Mouse (Mus musculus) kidney, embryonic 16.5 days (tissue): ENCODE results near the gene Olfr223. TPM values are rescaled to one million over a fixed set of nuclear protein-coding genes. Genes with fewer than 3 reads are reported as not detected.

Experiments used
- ATAC-seq: fragments of 200-750 bp; cut with Nextera tagmentation; 2 replicates; pipeline ENCODE4 v1.8.0; 2017; ENCODE audit warnings: moderate TSS enrichment; ENCODE audit not compliant: low FRiP score, low TSS enrichment
- H3K27ac ChIP-seq: fragments of 300-500 bp; sonication (generic); 2 replicates; pipeline ENCODE4 v1.5.1; 2014; ENCODE audit warnings: low read length
- H3K27me3 ChIP-seq: fragments of 300-500 bp; sonication (generic); 2 replicates; pipeline ENCODE4 v1.6.1; 2014; ENCODE audit warnings: low read length, control low read depth, mixed read lengths; ENCODE audit not compliant: insufficient read depth
- H3K36me3 ChIP-seq: fragments of 300-500 bp; sonication (generic); 2 replicates; pipeline ENCODE4 v1.6.1; 2014; ENCODE audit warnings: low read length, control low read depth, mixed read lengths; ENCODE audit not compliant: insufficient read depth
- H3K4me1 ChIP-seq: fragments of 300-500 bp; sonication (generic); 2 replicates; pipeline ENCODE4 v1.6.1; 2014; ENCODE audit warnings: low read length, control low read depth, mixed read lengths; ENCODE audit not compliant: insufficient read depth
- H3K4me2 ChIP-seq: fragments of 300-500 bp; sonication (generic); replicated peaks from 2 replicates; pipeline ENCODE4 v1.6.1; 2014; ENCODE audit warnings: low read depth, low read length
- H3K4me3 ChIP-seq: fragments of 300-500 bp; sonication (generic); 2 replicates; pipeline ENCODE4 v1.5.1; 2014; ENCODE audit warnings: mild to moderate bottlenecking, low read length
- H3K9ac ChIP-seq: fragments of 300-500 bp; sonication (generic); replicated peaks from 2 replicates; pipeline ENCODE4 v1.6.1; 2014; ENCODE audit warnings: low read length
- H3K9me3 ChIP-seq: fragments of 300-500 bp; sonication (generic); 2 replicates; pipeline ENCODE4 v1.6.1; 2016; ENCODE audit warnings: low read length, control low read depth
- WGBS: fragments of 180-500 bp; shearing (Covaris S2); extraction: QIAGEN DNeasy Blood & Tissue Kit; methylation state at CpG from one replicate; pipeline ENCODE4 v1.1.7; 2014; 5-methylcytosine and 5-hydroxymethylcytosine counted together
- polyA plus RNA-seq: library from polyadenylated mRNA; unstranded; fragments of >200 nt; fragmentation: Nextera tagmentation; extraction: Ambion mirVana; gene quantifications from 2 replicates; pipeline ENCODE4 v1.2.1, GENCODE M21; 2015

Olfr223 gene
- polyA plus RNA-seq, 1 experiment from 2014 or later, result not detected

- Histone ChIP-seq H3K27me3 (no peaks in the 10 kb centered on the region), H3K4me1 (no peaks in the 10 kb centered on the region), H3K27ac (no peak overlapping the region), H3K36me3 (no peaks in the 10 kb centered on the region), H3K4me2 (no peak overlapping the region), H3K9ac (no peak overlapping the region), H3K4me3 (no peak overlapping the region), H3K9me3 (no peaks in the 10 kb centered on the region)
- no peak for ATAC-seq
- WGBS, result 69% methylated on average over 3 of the region's 3 CpGs
These were observed 32.2 kb downstream of the Olfr223 start for GRCm38 (mm10) chr11:59560906-59561305.

DNA sequence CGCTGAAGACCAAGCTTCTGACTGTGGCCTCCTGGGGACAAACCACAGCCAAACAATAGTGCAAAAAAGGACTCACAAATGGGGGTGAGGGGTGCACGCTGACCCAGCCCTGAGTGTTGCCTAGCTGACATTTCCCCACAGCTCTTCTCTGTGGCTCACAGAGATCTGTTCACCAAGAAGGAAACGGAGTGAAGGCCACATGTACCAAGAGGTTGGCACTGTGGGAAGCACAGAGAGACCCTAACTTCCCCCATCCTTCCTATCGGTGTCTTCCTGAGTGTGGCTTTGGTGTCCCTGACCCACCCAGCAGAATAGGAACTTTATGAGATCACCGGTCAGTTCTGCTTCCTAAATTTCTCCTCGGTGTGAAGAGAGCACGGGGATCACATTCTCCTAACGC lies 38.6 kb downstream of the Olfr223 start:
- WGBS, result 80% methylated on average over 8 of the region's 8 CpGs
- H3K9me3 ChIP-seq, result no peaks in the 10 kb centered on the region
- ATAC-seq, result no peak
- H3K27me3 ChIP-seq, result no peaks in the 10 kb centered on the region
- H3K4me1 ChIP-seq, result no peaks in the 10 kb centered on the region
- H3K36me3 ChIP-seq, result no peaks in the 10 kb centered on the region
- no peak overlapping the region for H3K4me3 ChIP-seq
- no peak overlapping the region for H3K27ac ChIP-seq
- H3K4me2 ChIP-seq, result no peak overlapping the region
- no peak overlapping the region for H3K9ac ChIP-seq

DNA sequence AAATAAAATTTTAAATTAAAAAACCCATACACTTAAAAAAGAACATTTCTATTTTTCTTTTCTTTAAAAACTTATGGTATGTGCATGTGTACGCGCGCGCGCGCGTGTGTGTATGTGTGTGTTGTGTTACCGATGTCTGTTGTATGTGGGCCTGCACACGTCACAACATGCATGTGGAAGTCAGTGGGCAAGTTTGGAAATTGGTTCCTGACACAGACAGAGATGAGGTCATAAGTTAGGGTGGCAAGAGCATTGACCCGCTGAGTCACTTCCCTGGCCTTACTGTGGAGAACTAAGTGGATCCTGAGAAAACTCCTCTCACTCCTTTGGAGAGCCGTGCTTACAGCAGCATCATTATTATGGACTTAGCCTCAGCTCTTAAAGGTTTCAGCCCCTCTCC lies 39.0 kb downstream of the Olfr223 start:
- WGBS, result 96% methylated on average over 11 of the region's 11 CpGs
- H3K9ac ChIP-seq, result no peak overlapping the region
- H3K27me3 ChIP-seq, result no peaks in the 10 kb centered on the region
- H3K4me3 ChIP-seq, result no peak overlapping the region
- ATAC-seq, result no peak
- H3K36me3 ChIP-seq, result no peaks in the 10 kb centered on the region
- H3K9me3 ChIP-seq, result no peaks in the 10 kb centered on the region
- H3K4me2 ChIP-seq, result no peak overlapping the region
- no peaks in the 10 kb centered on the region for H3K4me1 ChIP-seq
- H3K27ac ChIP-seq, result no peak overlapping the region

DNA sequence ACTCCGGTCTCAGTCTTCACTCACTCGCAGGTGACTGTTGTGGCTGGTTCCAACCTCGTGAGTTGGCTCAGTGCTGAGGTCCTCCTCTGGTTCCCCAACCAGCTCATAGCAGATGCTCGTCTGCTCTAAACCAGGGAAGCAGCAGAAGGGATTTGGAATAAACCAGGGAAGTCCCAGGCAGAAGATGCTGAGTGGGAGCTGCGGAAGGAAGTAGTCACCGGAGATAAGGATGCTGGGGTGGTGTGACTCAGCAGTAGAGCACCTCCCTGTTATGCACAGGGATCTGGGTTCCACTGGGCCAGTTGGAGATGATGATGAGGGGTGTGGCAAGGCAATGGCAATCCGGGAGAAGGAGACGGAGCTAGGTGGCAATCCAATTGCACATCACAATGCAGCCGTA lies 49.1 kb downstream of the Olfr223 start:
- ATAC-seq, result no peak
- 80% methylated on average over 9 of the region's 9 CpGs for WGBS
- H3K9me3 ChIP-seq, result no peaks in the 10 kb centered on the region

GRCm38 (mm10) chr11:59543376-59543775 lies 49.7 kb downstream of the Olfr223 start:
- Histone ChIP-seq H3K27ac (no peak overlapping the region), H3K4me1 (peaks cover 4% of the 10 kb centered on the region), H3K36me3 (no peaks in the 10 kb centered on the region), H3K9me3 (no peaks in the 10 kb centered on the region), H3K4me2 (no peak overlapping the region), H3K9ac (no peak overlapping the region), H3K4me3 (no peak overlapping the region), H3K27me3 (no peaks in the 10 kb centered on the region)
- WGBS, result 80% methylated on average over 3 of the region's 3 CpGs
- ATAC-seq, result no peak

More for the DNA sequence above, 49.1 kb downstream of the Olfr223 start:
- Histone ChIP-seq H3K4me3 (no peak overlapping the region), H3K27ac (no peak overlapping the region), H3K9ac (no peak overlapping the region), H3K27me3 (no peaks in the 10 kb centered on the region), H3K4me2 (no peak overlapping the region), H3K36me3 (no peaks in the 10 kb centered on the region), H3K4me1 (no peaks in the 10 kb centered on the region)

DNA sequence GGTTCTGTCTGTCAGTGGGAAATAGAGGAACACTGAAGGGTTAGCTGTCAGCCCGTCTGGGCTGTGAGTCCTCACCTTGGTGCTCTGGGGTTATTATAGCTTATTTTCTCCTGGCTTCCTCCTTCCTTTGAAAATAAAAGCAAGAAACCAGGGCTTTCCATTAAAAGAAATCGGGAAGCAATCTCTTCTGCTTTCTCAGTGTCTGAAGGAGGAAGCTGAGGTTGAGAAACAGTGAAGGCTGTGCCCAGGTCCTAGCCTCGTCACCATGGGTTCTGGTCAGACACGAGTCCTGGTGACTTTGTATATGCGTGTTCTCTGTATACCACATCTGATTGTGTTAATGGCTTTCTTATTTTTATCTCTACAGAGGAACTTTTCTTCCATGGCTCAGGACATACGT lies 50.6 kb downstream of the Olfr223 start:
- no peaks in the 10 kb centered on the region for H3K27me3 ChIP-seq
- H3K9ac ChIP-seq, result no peak overlapping the region
- H3K9me3 ChIP-seq, result no peaks in the 10 kb centered on the region
- peaks cover 11% of the 10 kb centered on the region for H3K4me1 ChIP-seq
- no peaks in the 10 kb centered on the region for H3K36me3 ChIP-seq
- ATAC-seq, result no peak
- 77% methylated on average over 6 of the region's 6 CpGs for WGBS
- no peak overlapping the region for H3K4me2 ChIP-seq
- no peak overlapping the region for H3K4me3 ChIP-seq
- no peak overlapping the region for H3K27ac ChIP-seq

- no peak for ATAC-seq
These were observed 51.8 kb downstream of the Olfr223 start, which contains the start of gene Nlrp3 for GRCm38 (mm10) chr11:59541324-59541723. Nlrp3 (plus strand) TSS chr11:59541568.

DNA sequence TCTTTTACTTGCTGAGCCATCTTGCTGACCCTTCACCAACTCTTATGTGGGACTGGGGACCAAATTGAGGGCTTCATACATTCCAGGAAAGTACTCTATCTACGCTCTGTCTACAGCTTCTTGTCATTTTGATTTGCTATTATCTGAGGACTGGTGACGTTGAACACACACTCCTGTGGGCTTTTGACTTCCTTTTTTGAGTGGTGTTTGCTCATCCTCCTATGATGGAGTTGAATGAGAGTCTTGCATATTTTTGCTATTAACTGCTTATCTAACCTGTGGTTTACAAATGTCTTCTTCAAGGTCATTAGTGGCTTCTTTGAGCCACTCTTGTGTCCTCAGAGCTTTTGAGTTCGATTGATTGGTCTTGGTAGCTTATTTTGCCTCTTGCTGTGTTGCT lies 53.0 kb downstream of the Olfr223 start:
- no peaks in the 10 kb centered on the region for H3K36me3 ChIP-seq
- WGBS, result 79% methylated on average over 3 of the region's 3 CpGs
- ATAC-seq, result no peak

More at GRCm38 (mm10) chr11:59541324-59541723, 51.8 kb downstream of the Olfr223 start, which contains the start of gene Nlrp3:
- no peaks in the 10 kb centered on the region for H3K36me3 ChIP-seq
- H3K9ac ChIP-seq, result no peak within 1 kb of the TSS
- H3K9me3 ChIP-seq, result 0 out of 2 replicates have a peak, but pooled peaks cover 4% of the 10 kb centered on the region
- H3K4me1 ChIP-seq, result peaks cover 12% of the 10 kb centered on the region
- no peak within 1 kb of the TSS for H3K4me3 ChIP-seq
- H3K27ac ChIP-seq, result no peak within 1 kb of the TSS
- no peak within 1 kb of the TSS for H3K4me2 ChIP-seq
- no peaks in the 10 kb centered on the region for H3K27me3 ChIP-seq
- WGBS, result 47% methylated on average over 3 of the region's 3 CpGs

More for the DNA sequence above, 53.0 kb downstream of the Olfr223 start:
- Histone ChIP-seq H3K9me3 (0 out of 2 replicates have a peak, but pooled peaks cover 4% of the 10 kb centered on the region), H3K9ac (no peak overlapping the region), H3K4me2 (no peak overlapping the region), H3K4me3 (no peak overlapping the region), H3K27me3 (no peaks in the 10 kb centered on the region), H3K4me1 (peaks cover 12% of the 10 kb centered on the region), H3K27ac (no peak overlapping the region)

Other genes with a start within 250 kb of the Olfr223 start
- not detected in 2 replicates for gene Prss38, start 217.6 kb downstream of the Olfr223 start, polyA plus RNA-seq
- gene Jmjd4, start 143.2 kb downstream of the Olfr223 start, polyA plus RNA-seq, result 13.0 and 13.6 TPM in 2 replicates
- 119 and 124 TPM in 2 replicates for gene Snap47, start 142.1 kb downstream of the Olfr223 start, polyA plus RNA-seq
- 9.3 and 9.6 TPM in 2 replicates for gene Zfp867, start 120.8 kb downstream of the Olfr223 start, polyA plus RNA-seq
- 29.1 and 31.4 TPM in 2 replicates for gene Zkscan17, start 66.5 kb downstream of the Olfr223 start, polyA plus RNA-seq
- 0.04 and 0.07 TPM in 2 replicates for gene Nlrp3, start 51.7 kb downstream of the Olfr223 start, polyA plus RNA-seq
- not detected in 2 replicates for gene Olfr222, start 17.1 kb downstream of the Olfr223 start, polyA plus RNA-seq
- gene Mprip, start 68.0 kb upstream of the Olfr223 start, polyA plus RNA-seq, result 42.7 and 43.8 TPM in 2 replicates
- gene Pld6, start 194.4 kb upstream of the Olfr223 start, polyA plus RNA-seq, result 5.8 and 6.6 TPM in 2 replicates
- 37.7 and 41.5 TPM in 2 replicates for gene Flcn, start 216.7 kb upstream of the Olfr223 start, polyA plus RNA-seq
- gene Nt5m, start 246.2 kb upstream of the Olfr223 start, polyA plus RNA-seq, result 44.4 and 46.3 TPM in 2 replicates
- 215 and 224 TPM in 2 replicates for gene Cops3, start 246.5 kb upstream of the Olfr223 start, polyA plus RNA-seq